Mouse (Mus musculus): ENCODE measurements around the gene Kif24.

Kif24 gene

DNA sequence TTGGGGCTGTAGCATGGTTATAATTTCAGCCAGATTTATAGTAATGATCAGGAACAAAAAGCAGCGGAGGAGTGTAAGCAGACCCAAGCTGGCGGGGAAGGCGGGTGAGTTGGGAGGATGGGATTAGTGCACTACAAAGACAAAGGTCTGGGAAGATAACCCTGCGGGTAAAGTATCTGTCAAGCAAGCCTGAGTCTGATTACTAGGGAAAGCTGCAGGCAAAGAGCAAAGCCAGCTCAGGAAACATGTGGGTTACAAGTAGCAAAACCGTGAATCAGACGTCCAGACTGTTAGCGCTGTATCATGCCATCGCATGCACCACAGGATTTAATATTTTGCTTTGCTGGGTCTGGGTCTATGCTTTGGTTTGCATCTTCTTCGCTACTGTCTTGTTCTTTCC lies 58.1 kb downstream of the Kif24 start:
- DNase-seq (ENCODE audit: low spot score in 2 of 2) = no peak

DNA sequence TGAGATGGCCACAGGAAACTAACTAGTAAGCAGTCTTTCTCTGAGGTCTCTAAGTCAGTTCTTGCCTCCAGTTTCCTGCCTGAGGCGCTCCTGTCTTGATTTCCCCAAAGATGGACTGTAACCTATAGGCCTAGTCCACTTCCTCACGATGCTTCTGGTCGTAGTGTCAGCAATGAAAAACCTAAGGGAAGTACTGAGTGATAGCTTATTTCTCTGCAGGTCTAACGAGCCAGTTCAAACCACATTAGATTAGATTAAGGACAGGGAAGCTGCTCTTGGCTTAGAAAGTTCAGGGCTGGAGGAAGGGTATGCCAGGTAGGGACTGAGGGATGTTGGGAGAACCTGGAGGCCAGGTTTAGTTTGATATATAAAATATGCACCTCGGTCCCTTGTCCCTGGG lies 63.1 kb downstream of the Kif24 start:
- no peak for DNase-seq (ENCODE audit: low spot score in 2 of 2)

DNA sequence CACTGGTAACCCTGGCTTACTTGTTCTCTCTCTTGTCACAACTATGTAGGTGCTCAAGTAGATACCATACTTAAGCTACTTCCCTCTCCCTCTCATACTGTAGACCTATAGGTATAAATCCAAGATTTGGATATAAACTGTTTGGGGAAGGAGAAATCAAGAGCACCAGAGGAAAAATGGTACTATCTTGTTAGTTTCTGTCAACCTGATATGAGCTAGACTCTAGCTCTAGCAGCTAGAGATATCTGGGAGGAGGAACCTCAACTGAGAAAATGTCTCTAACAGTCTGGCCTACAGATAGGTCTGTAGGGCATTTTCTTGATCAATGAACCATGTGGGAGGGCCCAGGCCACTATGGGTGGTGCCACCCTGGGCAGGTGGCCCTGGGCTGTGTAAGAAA lies 63.5 kb downstream of the Kif24 start:
- no peak for DNase-seq (ENCODE audit: low spot score in 2 of 2)

DNA sequence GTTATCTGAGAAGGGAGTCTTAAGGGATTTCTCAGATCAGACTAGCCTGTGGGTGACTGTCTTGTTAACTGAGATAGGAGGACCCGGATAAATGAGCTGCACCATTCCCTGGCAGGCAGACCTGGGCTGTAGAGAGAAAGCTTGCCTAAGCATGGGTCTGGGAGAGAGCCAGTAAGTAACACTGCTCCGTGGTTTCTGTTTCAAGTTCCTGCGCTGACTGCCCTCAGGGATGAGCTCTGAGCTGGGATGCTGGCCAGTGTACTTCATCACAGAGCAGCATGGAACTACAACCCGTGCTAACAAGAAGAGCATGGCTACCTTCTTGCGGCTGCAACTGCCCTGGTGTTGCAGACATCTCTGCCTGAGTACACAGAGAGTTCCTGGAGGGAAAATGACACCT lies 64.8 kb downstream of the Kif24 start:
- DNase-seq (ENCODE audit: low spot score in 2 of 2) = no peak

GRCm38 (mm10) chr4:41398353-41398752 lies 66.3 kb downstream of the Kif24 start:
- no peak for DNase-seq (ENCODE audit: low spot score in 2 of 2)

DNA sequence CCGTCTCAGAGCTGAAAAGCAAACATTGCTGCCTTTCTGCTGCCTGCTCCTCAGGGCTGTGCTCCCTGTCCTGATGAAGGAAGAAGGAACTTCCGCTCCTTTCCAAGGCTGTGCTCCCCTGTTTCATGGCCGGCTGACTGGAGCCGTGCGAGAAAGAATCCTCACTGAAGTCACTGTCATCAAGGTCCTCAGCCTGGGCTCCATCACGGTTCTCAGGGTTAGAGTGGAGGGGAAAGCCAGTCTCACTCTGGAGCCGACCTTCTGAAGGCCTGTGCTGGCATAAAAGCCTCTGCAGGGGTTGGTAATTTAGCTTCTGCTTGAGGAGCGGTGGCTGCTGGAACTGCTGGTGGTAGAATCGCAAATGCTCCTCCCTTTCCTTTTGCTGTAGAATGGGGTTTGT lies 70.0 kb downstream of the Kif24 start:
- no peak for DNase-seq (ENCODE audit: low spot score in 2 of 2)

DNA sequence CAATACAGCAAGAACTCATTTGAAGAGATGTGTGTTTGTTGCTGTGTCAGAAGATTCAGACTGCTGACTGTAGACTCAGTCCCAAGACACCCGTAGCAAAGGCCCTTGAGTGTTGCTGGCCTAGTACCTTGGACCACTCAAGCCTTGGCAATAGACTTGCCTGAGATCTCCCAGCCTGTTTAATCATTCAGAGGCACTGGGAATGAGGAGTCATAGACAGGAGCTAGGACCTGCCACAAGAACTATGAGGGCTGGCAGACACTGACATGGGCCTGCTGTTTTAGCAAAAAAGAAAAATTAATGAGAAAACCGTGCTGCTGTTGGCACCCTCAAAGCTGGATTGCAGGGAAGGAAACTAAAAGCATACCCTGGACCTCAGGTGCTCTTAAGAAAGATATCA lies 73.7 kb downstream of the Kif24 start:
- DNase-seq (ENCODE audit: low spot score in 2 of 2) = no peak

GRCm38 (mm10) chr4:41390122-41390521 lies 74.6 kb downstream of the Kif24 start:
- peak; percentile 77 to 89 for DNase-seq (ENCODE audit: low spot score in 2 of 2)

DNA sequence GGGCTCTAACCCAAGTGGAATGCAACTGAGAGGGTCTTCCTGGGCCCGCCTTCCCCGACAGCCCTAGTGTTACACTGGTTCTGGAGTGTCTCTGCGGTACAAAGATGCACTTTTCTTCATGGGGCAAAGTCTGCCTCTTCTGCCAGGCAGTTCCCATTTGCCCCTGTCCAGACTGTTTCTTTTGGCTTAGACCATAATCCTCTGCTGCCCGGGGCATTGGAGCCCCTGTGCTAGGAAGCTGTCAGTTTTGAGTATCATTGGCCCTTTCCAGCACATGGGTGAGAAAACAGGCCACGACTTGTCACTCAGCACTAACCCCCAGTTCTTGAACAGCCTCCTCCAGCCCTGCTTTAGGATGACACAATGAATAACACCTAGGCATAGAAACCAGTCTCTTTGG lies 75.4 kb downstream of the Kif24 start:
- peak in 1 of 2 experiments; percentile 33 for DNase-seq (ENCODE audit: low spot score in 2 of 2)

GRCm38 (mm10) chr4:41388616-41389015 lies 76.1 kb downstream of the Kif24 start:
- no peak for DNase-seq (ENCODE audit: low spot score in 2 of 2)

- DNase-seq (ENCODE audit: low spot score in 2 of 2) = peak; percentile 42 to 71
Observed at GRCm38 (mm10) chr4:41387755-41388469, 76.8 kb downstream of the Kif24 start.

- DNase-seq (ENCODE audit: low spot score in 2 of 2) = no peak
Observed at GRCm38 (mm10) chr4:41386412-41386975, 78.2 kb downstream of the Kif24 start.

GRCm38 (mm10) chr4:41381213-41381950 lies 83.3 kb downstream of the Kif24 start:
- DNase-seq (ENCODE audit: low spot score in 2 of 2) = no peak

DNA sequence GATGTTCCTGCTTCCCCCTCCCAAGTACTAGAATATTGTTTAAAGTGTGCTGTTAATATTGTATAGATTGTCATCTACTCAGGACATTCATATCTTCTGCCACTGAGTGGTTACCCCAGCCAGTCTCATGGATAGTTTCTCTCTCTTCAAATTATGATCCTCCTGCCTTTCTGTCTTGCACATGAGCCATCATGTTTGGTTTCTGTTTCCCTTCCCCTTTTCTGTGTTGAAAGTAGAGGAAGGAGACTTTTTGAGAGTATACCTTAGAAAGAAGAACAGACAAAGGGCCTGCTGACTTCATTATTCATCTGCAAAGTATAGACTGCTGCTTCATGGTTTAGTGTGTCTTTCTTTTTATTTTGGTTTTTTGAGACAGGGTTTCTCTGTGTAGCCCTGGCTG lies 87.1 kb downstream of the Kif24 start:
- no peak for DNase-seq (ENCODE audit: low spot score in 2 of 2)

GRCm38 (mm10) chr4:41369702-41370437 lies 94.8 kb downstream of the Kif24 start:
- DNase-seq (ENCODE audit: low spot score in 2 of 2) = no peak

DNA sequence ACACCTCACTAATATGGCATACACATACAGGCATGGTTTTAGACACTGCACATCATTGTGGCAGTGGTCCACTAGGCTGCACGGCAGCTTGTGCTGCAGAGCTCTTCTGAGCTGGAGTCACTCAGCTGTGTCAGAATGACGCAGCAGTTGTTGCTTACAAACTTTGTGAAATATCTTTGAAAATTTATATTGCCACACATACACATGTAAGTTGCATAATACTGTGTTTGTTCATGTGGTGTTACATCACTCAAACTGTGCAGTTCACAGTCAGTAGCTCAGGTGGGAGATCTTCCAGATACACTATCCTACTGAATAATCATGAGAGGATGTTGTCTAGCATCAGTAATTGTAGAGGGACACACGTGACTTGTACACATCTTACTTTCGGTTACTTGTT lies 96.5 kb downstream of the Kif24 start:
- no peak for DNase-seq (ENCODE audit: low spot score in 2 of 2)

DNA sequence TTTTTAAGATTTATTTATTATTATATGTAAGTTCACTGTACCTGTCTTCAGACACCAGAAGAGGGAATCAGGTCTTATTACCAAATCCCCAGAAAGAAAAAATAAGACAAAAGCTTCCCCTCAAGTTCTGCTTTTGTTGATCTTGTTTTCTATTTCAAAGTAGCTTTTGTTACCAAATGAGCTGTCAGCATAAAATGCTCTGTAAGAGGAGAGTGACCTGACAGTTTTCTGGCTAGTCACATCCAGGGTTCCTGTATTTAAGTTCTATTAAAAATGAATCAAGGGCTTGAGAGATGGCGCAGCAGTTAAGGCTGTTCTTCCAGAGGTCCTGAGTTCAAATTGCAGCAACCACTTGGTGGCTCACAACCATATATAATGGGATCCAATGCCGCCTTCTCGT lies 103.6 kb downstream of the Kif24 start:
- no peak for DNase-seq (ENCODE audit: low spot score in 2 of 2)

DNA sequence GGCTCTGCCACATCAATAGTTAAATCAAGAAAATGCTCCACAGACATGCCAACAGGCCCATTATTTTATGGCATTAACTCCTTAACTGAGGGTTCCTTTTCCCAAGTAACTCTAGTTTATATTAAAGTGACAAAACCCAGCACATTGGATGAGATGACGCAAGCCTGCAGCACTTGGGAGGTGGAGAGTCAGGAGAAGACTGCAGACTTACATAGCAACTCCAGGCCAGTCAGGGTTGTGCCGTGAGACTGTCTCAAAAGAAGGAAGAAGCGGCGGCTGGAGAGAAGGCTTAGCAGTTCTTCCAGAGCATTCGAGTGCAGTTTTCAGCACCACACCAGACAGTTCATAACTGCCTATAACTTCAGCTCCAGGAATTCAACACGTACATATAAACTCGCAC lies 105.3 kb downstream of the Kif24 start:
- DNase-seq (ENCODE audit: low spot score in 2 of 2) = no peak

DNA sequence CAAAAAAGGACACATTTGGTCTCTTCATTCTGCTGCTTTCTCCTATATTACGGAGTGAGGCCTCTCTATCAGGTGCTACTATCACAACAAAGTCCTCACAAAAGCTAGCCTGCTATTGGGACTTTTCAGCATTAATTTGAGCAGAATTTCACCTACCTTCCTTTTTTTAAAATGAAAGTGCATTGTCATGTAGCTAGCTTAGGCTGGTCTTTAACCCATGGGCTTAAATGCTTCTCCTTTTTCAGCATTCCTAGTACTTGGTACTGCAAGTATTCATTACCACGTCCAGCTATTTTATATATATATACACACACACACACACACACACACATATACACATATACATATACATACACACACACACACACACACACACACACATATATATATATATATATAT lies 106.0 kb downstream of the Kif24 start:
- DNase-seq (ENCODE audit: low spot score in 2 of 2) = no peak

DNA sequence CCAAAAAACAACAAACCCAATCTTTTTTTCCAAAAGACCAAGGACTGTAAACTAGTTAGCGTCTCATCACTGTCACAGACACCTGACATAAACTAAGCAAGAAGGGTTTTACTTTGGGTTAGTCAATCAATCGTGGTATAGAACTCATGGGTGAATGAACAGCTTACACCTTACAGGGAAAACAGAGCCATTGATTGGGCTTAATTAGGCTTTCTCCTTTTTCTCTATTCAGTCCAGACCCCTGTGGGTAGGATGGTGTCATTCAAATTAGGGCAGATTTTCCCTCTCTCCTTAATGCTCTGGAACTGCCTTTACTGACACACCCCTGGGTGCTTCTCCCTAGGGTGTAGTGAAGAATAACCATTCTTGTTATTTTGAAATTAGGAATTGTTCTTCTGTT lies 107.5 kb downstream of the Kif24 start:
- DNase-seq (ENCODE audit: low spot score in 2 of 2) = no peak

GRCm38 (mm10) chr4:41353265-41353664 lies 111.4 kb downstream of the Kif24 start:
- no peak for DNase-seq (ENCODE audit: low spot score in 2 of 2)

DNA sequence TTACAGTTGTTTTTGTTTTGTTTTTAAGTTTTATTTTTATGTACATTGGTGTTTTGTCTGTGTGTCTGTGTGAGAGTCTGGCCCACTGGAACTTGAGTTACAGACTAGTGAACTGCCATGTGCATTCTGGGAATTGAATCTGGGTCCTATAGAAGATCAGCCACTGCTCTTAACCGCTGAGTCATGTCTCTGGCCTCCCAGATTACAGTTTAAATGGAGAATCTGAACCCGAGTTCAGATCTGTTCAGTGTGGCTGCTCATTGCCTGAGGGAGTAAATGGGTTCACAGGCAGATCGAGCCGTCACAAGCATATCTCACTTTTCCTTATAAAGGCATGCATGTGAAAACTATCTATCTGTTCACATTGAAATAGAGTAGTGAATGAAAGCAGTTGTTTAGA lies 111.9 kb downstream of the Kif24 start:
- peak in 1 of 2 experiments; percentile 38 for DNase-seq (ENCODE audit: low spot score in 2 of 2)
